Mouse (Mus musculus) heart, postnatal 0 days (tissue): ENCODE data around the gene Cdh22.

Source experiments
- CTCF ChIP-seq: IDR thresholded peaks from 2 replicates; pipeline ENCODE4 v1.5.1; 2016; ENCODE audit warnings: antibody characterized with exemption, control low read depth, low read depth
- EP300 ChIP-seq: IDR thresholded peaks from 2 replicates; pipeline ENCODE4 v1.6.1; 2016; ENCODE audit warnings: antibody characterized with exemption, low read depth

- TF ChIP-seq CTCF, result no peak
- no peak for TF ChIP-seq EP300
Measured at GRCm38 (mm10) chr2:165253269-165253668, 18.6 kb upstream of the Cdh22 start.
